Comparison of ENCODE assay signal across 11 mouse cellular contexts in genomic region chr8:88537998-88538975, GRCm38 (mm10). TPM values are rescaled to one million over a fixed set of nuclear protein-coding genes. Genes with fewer than 3 reads are reported as not detected.
DNase-seq lines count a peak whose midpoint lies in the region; ATAC-seq lines count a peak whose summit lies in the region.
"Had no signal": no experiment of that assay in that cellular context is flagged by ENCODE, and none has a peak within 500 bp of the region (broad histone marks: within the 10 kb centered on the region; RNA-seq: fewer than 3 reads in every experiment).

No protein-coding gene starts in this region.

- no peaks in the 10 kb centered on the region for H3K36me3 ChIP-seq in hindbrain, embryonic 11.5 days (ENCODE audit: control insufficient read depth, insufficient read depth, low read length)
- H3K36me3 ChIP-seq in hindbrain, embryonic 16.5 days (ENCODE audit: control insufficient read depth, insufficient read depth, low read length): no peaks in the 10 kb centered on the region
- H3K36me3 ChIP-seq in kidney, embryonic 14.5 days (ENCODE audit: control insufficient read depth, insufficient read depth, low read length): peaks cover 12% of the 10 kb centered on the region; the same call in 1 of the 2 replicates
- no peaks in the 10 kb centered on the region for H3K36me3 ChIP-seq in neural tube, embryonic 13.5 days

- no peak overlapping the region for H3K4me3 ChIP-seq in hindbrain, embryonic 11.5 days (ENCODE audit: low read depth, low read length)
- H3K4me3 ChIP-seq in hindbrain, embryonic 16.5 days (ENCODE audit: low read length): no peak overlapping the region
- no peak overlapping the region for H3K4me3 ChIP-seq in kidney, embryonic 14.5 days (ENCODE audit: low read length)
- H3K4me3 ChIP-seq in neural tube, embryonic 13.5 days: no peak overlapping the region
- H3K4me3 ChIP-seq: neural tube, embryonic 12.5 days had no signal

- DNase-seq in hindbrain, embryonic 11.5 days (ENCODE audit: low spot score): peak; percentile 36
- DNase-seq in heart, adult 9 months (ENCODE audit: low spot score in 2 of 2): peak; percentile 50 to 58
- DNase-seq in gastrocnemius, adult 18-20 months (ENCODE audit: low spot score): no peak
- DNase-seq in left cerebral cortex, adult 9 months (ENCODE audit: low spot score in 2 of 2): no peak

- no peaks in the 10 kb centered on the region for H3K9me3 ChIP-seq in hindbrain, embryonic 11.5 days (ENCODE audit: control insufficient read depth, low read length)
- no peaks in the 10 kb centered on the region for H3K9me3 ChIP-seq in hindbrain, embryonic 16.5 days (ENCODE audit: control insufficient read depth, low read length)
- no peaks in the 10 kb centered on the region for H3K9me3 ChIP-seq in kidney, embryonic 14.5 days (ENCODE audit: control insufficient read depth, low read length)
- H3K9me3 ChIP-seq in neural tube, embryonic 13.5 days: no peaks in the 10 kb centered on the region
- H3K9me3 ChIP-seq: neural tube, embryonic 12.5 days had no signal

- WGBS in hindbrain, embryonic 11.5 days: 79% methylated on average over 19 of the region's 19 CpGs
- 59% methylated on average over 19 of the region's 19 CpGs for WGBS in hindbrain, embryonic 16.5 days
- WGBS in kidney, embryonic 14.5 days: 24% methylated on average over 19 of the region's 19 CpGs
- WGBS in neural tube, embryonic 13.5 days: 54% methylated on average over 19 of the region's 19 CpGs

- no peak overlapping the region for H3K4me2 ChIP-seq in hindbrain, embryonic 11.5 days (replicated peaks; ENCODE audit: low read depth, low read length)
- no peak overlapping the region for H3K4me2 ChIP-seq in hindbrain, embryonic 16.5 days (ENCODE audit: low read length)
- no peak overlapping the region for H3K4me2 ChIP-seq in kidney, embryonic 14.5 days (replicated peaks; ENCODE audit: low read depth, low read length)
- H3K4me2 ChIP-seq in neural tube, embryonic 13.5 days: no peak overlapping the region
- H3K4me2 ChIP-seq: neural tube, embryonic 12.5 days had no signal

- H3K9ac ChIP-seq in hindbrain, embryonic 11.5 days (ENCODE audit: low read depth, low read length): no peak overlapping the region
- H3K9ac ChIP-seq in hindbrain, embryonic 16.5 days (ENCODE audit: low read depth, low read length): no peak overlapping the region
- no peak overlapping the region for H3K9ac ChIP-seq in kidney, embryonic 14.5 days (ENCODE audit: low read depth, low read length)
- 0 out of 2 replicates have a peak overlapping the region, but pooled peaks have one; percentile 5 for H3K9ac ChIP-seq in neural tube, embryonic 13.5 days
- H3K9ac ChIP-seq: neural tube, embryonic 12.5 days had no signal

- ATAC-seq in hindbrain, embryonic 11.5 days (ENCODE audit: low FRiP score): peak; percentile 53
- ATAC-seq in hindbrain, embryonic 16.5 days: no peak
- ATAC-seq in kidney, embryonic 14.5 days (ENCODE audit: low FRiP score, low TSS enrichment): peak; percentile 30
- no peak for ATAC-seq in neural tube, embryonic 13.5 days (ENCODE audit: low read depth)
- ATAC-seq in granulocyte monocyte progenitor cell, adult 5-6 weeks (replicated peaks; ENCODE audit: poor library complexity, severe bottlenecking): no peak

- H3K4me1 ChIP-seq in hindbrain, embryonic 11.5 days (replicated peaks; ENCODE audit: control insufficient read depth, insufficient read depth, low read length): 0 out of 2 replicates have a peak, but pooled peaks cover 2% of the 10 kb centered on the region
- H3K4me1 ChIP-seq in hindbrain, embryonic 16.5 days (ENCODE audit: control insufficient read depth, insufficient read depth, low read depth, low read length): no peaks in the 10 kb centered on the region
- H3K4me1 ChIP-seq in kidney, embryonic 14.5 days (ENCODE audit: control insufficient read depth, insufficient read depth, low read length): peaks cover 34% of the 10 kb centered on the region
- peaks cover 23% of the 10 kb centered on the region for H3K4me1 ChIP-seq in neural tube, embryonic 13.5 days (replicated peaks)

- no peaks in the 10 kb centered on the region for H3K27me3 ChIP-seq in hindbrain, embryonic 11.5 days (ENCODE audit: control insufficient read depth, insufficient read depth, low read length)
- no peaks in the 10 kb centered on the region for H3K27me3 ChIP-seq in hindbrain, embryonic 16.5 days (replicated peaks; ENCODE audit: control insufficient read depth, insufficient read depth, low read length)
- no peaks in the 10 kb centered on the region for H3K27me3 ChIP-seq in kidney, embryonic 14.5 days (ENCODE audit: control insufficient read depth, insufficient read depth, low read length)
- H3K27me3 ChIP-seq in neural tube, embryonic 13.5 days: no peaks in the 10 kb centered on the region
- H3K27me3 ChIP-seq: neural tube, embryonic 12.5 days had no signal

- H3K27ac ChIP-seq in hindbrain, embryonic 11.5 days (ENCODE audit: low read depth, low read length): no peak overlapping the region
- no peak overlapping the region for H3K27ac ChIP-seq in hindbrain, embryonic 16.5 days (ENCODE audit: low read depth, low read length)
- H3K27ac ChIP-seq in kidney, embryonic 14.5 days (ENCODE audit: low read depth, low read length): peak overlapping the region; percentile 69; the same call in 1 of the 2 replicates
- H3K27ac ChIP-seq in neural tube, embryonic 13.5 days (replicated peaks): peak overlapping the region; percentile 38
- H3K27ac ChIP-seq: neural tube, embryonic 12.5 days had no signal

RNA-seq across cellular contexts. Expression of gene Nkd1, which starts 17.1 kb away (rescaled TPM):
- 83.1 and 89.8 TPM in 2 replicates for polyA plus RNA-seq in hindbrain, embryonic 11.5 days (2014; fragmentation: Nextera tagmentation; extraction: Ambion mirVana)
- 45.8 and 63.0 TPM in 2 replicates for polyA plus RNA-seq in hindbrain, embryonic 16.5 days (2015; fragmentation: Nextera tagmentation; extraction: Ambion mirVana)
- polyA plus RNA-seq in kidney, embryonic 14.5 days (2014; fragmentation: Nextera tagmentation; extraction: Ambion mirVana): 52.4 and 60.9 TPM in 2 replicates
- polyA plus RNA-seq in neural tube, embryonic 13.5 days (2015; fragmentation: Nextera tagmentation; extraction: Ambion mirVana): 48.9 and 52.3 TPM in 2 replicates
- 0.73 TPM in 1 of 2 replicates, not detected in the other for total RNA-seq in granulocyte monocyte progenitor cell, adult 5-6 weeks (2014; fragmentation: Nextera tagmentation)
- total RNA-seq in granulocyte monocyte progenitor cell, adult 5-6 weeks (2017): 0.10 and 0.13 TPM in 2 replicates
- total RNA-seq in gastrocnemius, adult 18-20 months (2021): 1 to 10 TPM; 1.3 to 1.8 TPM
- total RNA-seq: common myeloid progenitor, adult 5-6 weeks; MEL had no signal

Comparison
In these comparisons a context has a peak if more than half of its experiments do, and no peak if none do; other contexts are left out.
1. ATAC-seq: peak in hindbrain, embryonic 11.5 days (single experiment) and kidney, embryonic 14.5 days (single experiment); none in hindbrain, embryonic 16.5 days (single experiment), neural tube, embryonic 13.5 days (single experiment) and granulocyte monocyte progenitor cell, adult 5-6 weeks (single experiment).
2. DNase-seq: peak in hindbrain, embryonic 11.5 days (single experiment) and heart, adult 9 months (2 of 2); none in gastrocnemius, adult 18-20 months (single experiment) and left cerebral cortex, adult 9 months (0 of 2).
3. H3K27ac ChIP-seq: peak in kidney, embryonic 14.5 days (single experiment) and neural tube, embryonic 13.5 days (single experiment); none in hindbrain, embryonic 11.5 days (single experiment) and hindbrain, embryonic 16.5 days (single experiment).